Mouse (Mus musculus) C2C12 (cell line): Measurements from ENCODE around the gene Acot2.

ENCODE experiments used
- CTCF ChIP-seq: IDR thresholded peaks from one replicate; pipeline ENCODE4 v1.5.1; 2011; ENCODE audit not compliant: control insufficient read depth, insufficient read depth, insufficient read length
- FOSL1 ChIP-seq: IDR thresholded peaks from one replicate; pipeline ENCODE4 v1.8.0; 2011; ENCODE audit warnings: mild to moderate bottlenecking, low read length; ENCODE audit not compliant: poor library complexity, insufficient read depth, severe bottlenecking

GRCm38 (mm10) chr12:83949776-83950492, 37.7 kb upstream of the Acot2 start:
- TF ChIP-seq CTCF, result no peak
- TF ChIP-seq FOSL1, result no peak
